Mouse (Mus musculus): Measurements from ENCODE around the gene Socs3. TPM values are rescaled to one million over a fixed set of nuclear protein-coding genes. Genes with fewer than 3 reads are reported as not detected.

The Socs3 gene
- polyA plus RNA-seq, 1 experiment = 5.0 TPM

DNA sequence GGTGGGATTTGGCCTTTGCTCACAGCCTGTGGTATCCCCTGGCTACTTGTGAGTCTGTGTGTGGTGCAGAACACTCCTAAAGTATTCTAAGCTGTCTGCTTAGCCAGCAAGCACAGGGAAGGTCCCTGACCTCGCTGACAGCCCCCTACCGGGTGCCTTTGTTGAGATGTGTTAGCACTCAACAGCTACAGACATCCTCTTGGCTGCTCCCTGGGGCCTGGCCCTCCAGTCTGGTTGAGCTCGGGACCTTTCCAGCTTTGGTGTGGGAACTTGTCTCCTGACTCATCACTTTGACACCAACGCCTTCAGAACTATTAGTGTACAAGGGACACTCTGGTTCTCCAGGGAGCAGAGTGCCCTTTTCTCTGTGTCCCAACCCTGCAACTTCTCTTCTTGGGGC, 28.0 kb downstream of the Socs3 start:
- Histone ChIP-seq H3K27ac (ENCODE audit: insufficient read depth, low read depth, low read length) (no peak overlapping the region), H3K4me1 (ENCODE audit: control insufficient read depth, insufficient read depth, low read length) (peaks cover 7% of the 10 kb centered on the region; the same call in 1 of the 2 replicates), H3K4me3 (ENCODE audit: insufficient read depth, low read depth, low read length) (no peak overlapping the region), H3K27me3 (replicated peaks; ENCODE audit: control insufficient read depth, insufficient read depth, low read length) (no peaks in the 10 kb centered on the region), H3K36me3 (ENCODE audit: control insufficient read depth, insufficient read depth, low read length) (no peaks in the 10 kb centered on the region)
- TF ChIP-seq POLR2A (IDR thresholded peaks at IDR 0.05; ENCODE audit: low read depth, low read length) (no peak), CTCF (conservative IDR thresholded peaks at IDR 0.05; ENCODE audit: insufficient read depth, insufficient read length, low read depth, low read length) (no peak)
- DNase-seq = no peak
- 76% methylated on average over 4 of the region's 4 CpGs for WGBS

DNA sequence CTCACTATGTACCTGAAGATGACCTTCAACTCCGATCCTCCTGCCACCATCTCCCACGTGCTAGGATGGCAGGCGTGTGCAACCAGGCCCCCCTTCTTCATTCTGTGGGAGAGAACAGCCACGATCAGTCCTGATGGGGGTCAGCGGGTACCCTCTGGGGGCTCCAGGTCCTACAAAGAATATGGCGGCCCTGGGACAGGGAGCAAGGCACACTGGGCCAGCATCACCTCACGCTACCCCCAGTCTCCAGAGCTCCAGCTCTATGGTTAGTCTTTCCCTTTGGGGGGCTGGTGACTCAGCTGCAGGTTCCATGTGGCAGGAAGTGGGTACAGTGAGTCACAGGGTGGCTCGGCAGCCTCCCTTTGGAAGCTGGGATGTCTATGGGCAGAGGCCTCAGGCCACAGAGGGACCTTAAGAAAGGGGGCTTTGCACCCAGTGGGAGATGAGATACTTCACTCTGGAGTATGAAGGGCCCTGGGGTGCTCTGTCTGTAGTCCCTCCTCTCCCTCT, 28.5 kb downstream of the Socs3 start:
- no peak for DNase-seq
- peaks cover 7% of the 10 kb centered on the region; the same call in 1 of the 2 replicates for H3K4me1 ChIP-seq (ENCODE audit: control insufficient read depth, insufficient read depth, low read length)

GRCm38 (mm10) chr11:117940881-117941280, 29.0 kb downstream of the Socs3 start:
- DNase-seq = no peak
- Histone ChIP-seq H3K4me1 (ENCODE audit: control insufficient read depth, insufficient read depth, low read length) (peaks cover 7% of the 10 kb centered on the region; the same call in 1 of the 2 replicates), H3K27ac (ENCODE audit: insufficient read depth, low read depth, low read length) (no peak overlapping the region), H3K36me3 (ENCODE audit: control insufficient read depth, insufficient read depth, low read length) (no peaks in the 10 kb centered on the region), H3K4me3 (ENCODE audit: insufficient read depth, low read depth, low read length) (no peak overlapping the region), H3K27me3 (replicated peaks; ENCODE audit: control insufficient read depth, insufficient read depth, low read length) (no peaks in the 10 kb centered on the region)
- no peak for TF ChIP-seq CTCF (conservative IDR thresholded peaks at IDR 0.05; ENCODE audit: insufficient read depth, insufficient read length, low read depth, low read length)
- no peak for TF ChIP-seq POLR2A (IDR thresholded peaks at IDR 0.05; ENCODE audit: low read depth, low read length)
- WGBS = 96% methylated on average over 6 of the region's 6 CpGs

More for the DNA sequence above, 28.5 kb downstream of the Socs3 start:
- no peak overlapping the region for H3K27ac ChIP-seq (ENCODE audit: insufficient read depth, low read depth, low read length)
- no peak overlapping the region for H3K4me3 ChIP-seq (ENCODE audit: insufficient read depth, low read depth, low read length)
- WGBS = 90% methylated on average over 8 of the region's 8 CpGs
- H3K36me3 ChIP-seq (ENCODE audit: control insufficient read depth, insufficient read depth, low read length) = no peaks in the 10 kb centered on the region
- TF ChIP-seq CTCF (conservative IDR thresholded peaks at IDR 0.05; ENCODE audit: insufficient read depth, insufficient read length, low read depth, low read length) = no peak
- TF ChIP-seq POLR2A (IDR thresholded peaks at IDR 0.05; ENCODE audit: low read depth, low read length) = no peak
- H3K27me3 ChIP-seq (replicated peaks; ENCODE audit: control insufficient read depth, insufficient read depth, low read length) = no peaks in the 10 kb centered on the region

- Histone ChIP-seq H3K4me3 (ENCODE audit: insufficient read depth, low read depth, low read length) (no peak overlapping the region), H3K27ac (ENCODE audit: insufficient read depth, low read depth, low read length) (no peak overlapping the region; the same call in 1 of the 2 replicates), H3K27me3 (replicated peaks; ENCODE audit: control insufficient read depth, insufficient read depth, low read length) (no peaks in the 10 kb centered on the region), H3K4me1 (ENCODE audit: control insufficient read depth, insufficient read depth, low read length) (peaks cover 7% of the 10 kb centered on the region; the same call in 1 of the 2 replicates), H3K36me3 (ENCODE audit: control insufficient read depth, insufficient read depth, low read length) (no peaks in the 10 kb centered on the region)
- 12% methylated on average over 7 of the region's 7 CpGs for WGBS
- no peak for TF ChIP-seq CTCF (conservative IDR thresholded peaks at IDR 0.05; ENCODE audit: insufficient read depth, insufficient read length, low read depth, low read length)
- no peak for TF ChIP-seq POLR2A (IDR thresholded peaks at IDR 0.05; ENCODE audit: low read depth, low read length)
- peak; percentile 80 for DNase-seq
These were observed 30.0 kb downstream of the Socs3 start for GRCm38 (mm10) chr11:117939741-117940285.

- WGBS = 61% methylated on average over 4 of the region's 4 CpGs
- Histone ChIP-seq H3K27ac (ENCODE audit: insufficient read depth, low read depth, low read length) (no peak overlapping the region; the same call in 1 of the 2 replicates), H3K27me3 (replicated peaks; ENCODE audit: control insufficient read depth, insufficient read depth, low read length) (no peaks in the 10 kb centered on the region), H3K4me3 (ENCODE audit: insufficient read depth, low read depth, low read length) (no peak overlapping the region), H3K4me1 (ENCODE audit: control insufficient read depth, insufficient read depth, low read length) (peaks cover 7% of the 10 kb centered on the region; the same call in 1 of the 2 replicates), H3K36me3 (ENCODE audit: control insufficient read depth, insufficient read depth, low read length) (no peaks in the 10 kb centered on the region)
- TF ChIP-seq CTCF (conservative IDR thresholded peaks at IDR 0.05; ENCODE audit: insufficient read depth, insufficient read length, low read depth, low read length) (no peak), POLR2A (IDR thresholded peaks at IDR 0.05; ENCODE audit: low read depth, low read length) (no peak)
- no peak for DNase-seq
These were observed 30.7 kb downstream of the Socs3 start for GRCm38 (mm10) chr11:117939004-117939730.

- peaks cover 7% of the 10 kb centered on the region; the same call in 1 of the 2 replicates for H3K4me1 ChIP-seq (ENCODE audit: control insufficient read depth, insufficient read depth, low read length)
- no peak overlapping the region for H3K27ac ChIP-seq (ENCODE audit: insufficient read depth, low read depth, low read length)
- no peaks in the 10 kb centered on the region for H3K27me3 ChIP-seq (replicated peaks; ENCODE audit: control insufficient read depth, insufficient read depth, low read length)
- peak; percentile 89 for DNase-seq
- WGBS = 23% methylated on average over 8 of the region's 8 CpGs
- H3K36me3 ChIP-seq (ENCODE audit: control insufficient read depth, insufficient read depth, low read length) = no peaks in the 10 kb centered on the region
- TF ChIP-seq POLR2A (IDR thresholded peaks at IDR 0.05; ENCODE audit: low read depth, low read length) (no peak), CTCF (conservative IDR thresholded peaks at IDR 0.05; ENCODE audit: insufficient read depth, insufficient read length, low read depth, low read length) (no peak)
- no peak overlapping the region for H3K4me3 ChIP-seq (ENCODE audit: insufficient read depth, low read depth, low read length)
These were observed 33.6 kb downstream of the Socs3 start for GRCm38 (mm10) chr11:117936202-117936601.

DNA sequence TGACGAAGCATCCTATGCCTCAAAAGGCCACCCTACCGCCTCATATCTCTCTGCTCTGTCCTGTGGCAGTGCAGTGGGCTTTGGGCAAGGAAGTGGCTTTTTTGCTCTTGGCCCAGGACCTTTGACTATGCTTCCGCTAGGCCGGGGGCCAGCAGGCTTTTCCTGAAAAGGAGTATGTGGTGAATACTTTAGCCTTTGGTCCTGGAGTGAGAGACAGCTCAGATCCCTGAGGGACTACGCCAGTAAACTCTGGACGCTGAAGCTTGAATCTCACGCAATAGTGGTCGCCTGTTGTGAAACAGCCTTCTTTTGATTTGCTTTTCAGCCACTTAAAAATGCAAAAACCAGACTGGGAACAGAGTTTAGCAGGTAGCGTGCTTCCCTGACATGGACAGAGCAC, 34.2 kb downstream of the Socs3 start:
- 55% methylated on average over 9 of the region's 9 CpGs for WGBS
- no peaks in the 10 kb centered on the region for H3K36me3 ChIP-seq (ENCODE audit: control insufficient read depth, insufficient read depth, low read length)
- H3K27me3 ChIP-seq (replicated peaks; ENCODE audit: control insufficient read depth, insufficient read depth, low read length) = no peaks in the 10 kb centered on the region
- TF ChIP-seq POLR2A (IDR thresholded peaks at IDR 0.05; ENCODE audit: low read depth, low read length) = no peak
- TF ChIP-seq CTCF (conservative IDR thresholded peaks at IDR 0.05; ENCODE audit: insufficient read depth, insufficient read length, low read depth, low read length) = no peak
- H3K4me1 ChIP-seq (ENCODE audit: control insufficient read depth, insufficient read depth, low read length) = peaks cover 6% of the 10 kb centered on the region; the same call in 1 of the 2 replicates
- peak overlapping the region; percentile 11; the same call in 1 of the 2 replicates for H3K27ac ChIP-seq (ENCODE audit: insufficient read depth, low read depth, low read length)
- DNase-seq = peak; percentile 84
- H3K4me3 ChIP-seq (ENCODE audit: insufficient read depth, low read depth, low read length) = no peak overlapping the region

Measured in kidney, adult 2 months (tissue).